Mouse (Mus musculus) lung, postnatal 4 days (tissue): Measurements from ENCODE around the gene Klhdc2.

ENCODE experiments used
- DNase-seq, 2 experiments: peaks; one replicate each; pipeline ENCODE4 v3.0.0; 2021

Gene Klhdc2

DNA sequence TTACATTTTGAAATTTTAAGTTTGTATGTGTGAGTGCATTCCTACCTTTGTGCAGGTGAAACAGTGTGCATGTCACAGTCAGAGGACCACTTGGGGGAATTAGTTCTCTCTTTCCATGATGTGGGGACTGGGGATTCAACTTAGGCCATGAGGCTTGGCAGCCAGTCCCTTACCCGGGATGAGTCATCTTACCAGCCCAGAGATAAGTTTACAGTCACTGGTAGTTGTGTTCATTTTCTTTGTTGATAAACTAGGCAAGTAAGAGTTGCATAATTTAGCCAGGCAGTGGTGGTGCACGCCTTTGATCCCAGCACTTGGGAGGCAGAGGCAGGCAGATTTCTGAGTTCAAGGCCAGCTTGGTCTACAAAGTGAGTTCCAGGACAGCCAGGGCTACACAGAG is 7.6 kb downstream of the Klhdc2 start:
- DNase-seq, result no peak

DNA sequence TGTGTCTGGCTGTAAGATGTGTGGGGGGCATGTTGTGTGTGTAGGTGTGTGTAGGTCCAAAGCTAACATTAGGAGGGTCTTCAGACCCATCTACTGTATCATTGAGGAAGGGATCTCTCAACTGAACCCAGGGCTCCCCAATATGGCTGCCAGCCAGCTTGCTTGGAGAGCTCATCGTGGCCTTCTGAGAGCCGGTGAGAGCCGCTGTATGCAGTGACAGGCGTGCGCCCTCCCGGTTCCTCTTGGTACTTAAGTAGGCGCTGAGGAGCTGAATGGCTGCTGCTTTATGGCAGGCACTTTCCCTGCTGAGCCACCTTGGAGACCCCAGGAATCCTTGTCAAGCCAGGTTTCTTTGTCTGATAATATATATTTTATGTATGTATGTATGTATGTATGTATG is 9.9 kb downstream of the Klhdc2 start:
- no peak for DNase-seq

DNA sequence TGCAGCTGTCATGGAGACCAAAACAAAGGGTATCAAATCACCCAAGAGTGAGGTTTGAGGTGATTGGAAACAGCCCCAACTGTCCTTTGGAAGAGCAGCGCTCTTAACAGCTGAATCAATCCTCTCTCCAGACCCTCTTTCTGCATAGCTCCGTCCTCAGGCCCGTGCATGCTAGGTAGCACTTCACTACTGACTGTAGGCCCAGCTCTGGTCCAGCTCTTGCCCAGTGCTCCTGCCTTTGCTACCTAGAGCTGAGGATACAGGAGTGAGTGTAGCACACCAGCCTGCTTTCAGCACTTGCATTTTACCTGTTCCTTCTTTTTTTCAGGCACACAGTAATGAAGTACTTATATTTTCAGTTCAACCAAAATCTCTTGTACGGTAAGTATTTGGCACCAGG is 13.2 kb downstream of the Klhdc2 start:
- DNase-seq, result no peak

DNA sequence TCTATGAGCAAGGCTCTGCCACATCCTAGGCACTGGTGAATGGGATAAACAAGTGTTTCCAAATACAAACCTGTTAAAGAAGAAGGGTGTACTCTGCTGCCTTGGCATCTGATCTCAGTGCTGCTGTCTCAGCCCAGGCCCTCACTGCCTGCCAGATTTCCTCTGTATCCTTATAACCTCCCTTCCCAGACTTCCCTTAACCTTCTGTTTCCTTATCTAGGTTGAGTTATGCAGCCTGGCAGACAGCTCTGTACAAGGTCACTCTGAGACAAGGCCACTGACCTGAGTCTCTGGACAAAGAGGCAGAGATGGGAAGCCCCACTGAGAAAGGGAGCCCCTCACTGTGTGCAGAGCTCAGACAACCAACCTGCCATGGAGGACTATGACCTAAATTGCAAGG is 21.9 kb downstream of the Klhdc2 start:
- DNase-seq, result no peak

DNA sequence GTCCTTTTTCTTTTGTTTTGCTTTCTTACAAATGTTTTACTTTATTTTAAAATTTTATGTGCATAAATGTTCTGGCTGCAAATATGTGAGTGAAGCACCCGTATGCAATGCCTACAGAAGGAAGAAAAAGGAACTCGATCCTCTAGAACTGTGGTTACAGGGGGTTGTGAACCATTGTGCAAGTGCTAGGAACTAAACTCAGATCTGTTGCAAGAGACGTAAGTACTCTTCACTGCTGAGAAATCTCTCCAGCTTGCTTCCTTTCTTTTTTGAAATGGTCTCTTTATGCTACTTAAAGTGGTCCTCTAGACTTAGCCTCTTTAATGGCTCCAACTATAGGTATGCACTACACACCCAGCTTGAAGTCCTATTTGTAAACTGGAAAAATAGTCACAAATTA is 34.7 kb downstream of the Klhdc2 start:
- peak in 1 of 2 experiments; percentile 20 for DNase-seq

DNA sequence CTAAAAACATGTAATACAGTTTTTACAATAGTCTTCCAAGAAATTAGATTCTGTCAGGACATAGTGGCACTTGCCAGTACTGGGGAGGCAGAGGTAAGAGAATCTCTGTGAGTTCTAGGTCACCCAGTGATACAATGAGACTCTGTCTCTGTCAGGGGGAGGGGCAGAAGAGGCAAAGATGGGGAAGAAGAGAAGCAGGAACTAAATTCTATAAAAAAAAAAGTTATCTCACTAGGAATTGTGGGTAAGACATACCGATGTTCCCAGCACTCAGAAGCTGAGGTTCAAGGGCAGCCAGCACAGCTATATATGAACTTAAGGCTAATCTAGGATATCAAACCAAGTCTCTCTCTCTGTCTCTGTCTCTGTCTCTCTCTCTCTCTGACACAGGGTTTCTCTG is 35.7 kb downstream of the Klhdc2 start:
- no peak for DNase-seq

DNA sequence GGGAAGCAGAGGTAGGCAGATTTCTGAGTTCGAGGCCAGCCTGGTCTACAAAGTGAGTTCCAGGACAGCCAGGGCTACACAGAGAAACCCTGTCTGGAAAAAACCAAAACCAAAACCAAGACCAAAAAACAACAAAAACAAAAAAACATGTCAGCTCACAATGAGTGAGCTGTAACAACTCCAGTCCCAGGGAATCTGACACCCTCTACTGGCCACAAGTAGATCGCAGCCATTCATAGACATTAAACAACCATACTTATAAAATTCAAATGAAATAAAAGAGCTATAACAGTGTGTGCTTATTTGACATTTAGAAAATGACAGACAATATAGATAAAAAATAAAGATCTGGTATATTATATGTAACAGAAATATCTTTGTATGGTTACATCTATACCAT is 37.1 kb downstream of the Klhdc2 start:
- peak in 1 of 2 experiments; percentile 51 for DNase-seq

DNA sequence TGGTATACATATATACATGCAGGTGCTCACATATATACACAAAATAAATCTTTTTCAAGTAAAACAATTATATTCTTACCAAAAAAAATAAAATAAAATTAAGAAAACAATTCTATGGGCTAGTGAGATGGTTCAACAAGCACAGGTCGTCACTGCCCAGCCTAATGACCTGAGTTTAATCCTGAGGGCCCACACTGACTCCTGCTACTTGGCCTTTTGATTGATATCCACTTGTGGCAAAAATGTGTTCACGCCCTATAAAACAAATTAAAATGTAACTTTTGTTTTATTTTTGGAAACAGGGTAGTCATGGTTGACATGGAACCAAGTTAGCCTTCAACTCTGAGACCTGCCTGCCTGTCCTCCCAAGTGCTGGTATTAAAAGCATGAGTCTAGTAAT is 53.4 kb downstream of the Klhdc2 start:
- no peak for DNase-seq

DNA sequence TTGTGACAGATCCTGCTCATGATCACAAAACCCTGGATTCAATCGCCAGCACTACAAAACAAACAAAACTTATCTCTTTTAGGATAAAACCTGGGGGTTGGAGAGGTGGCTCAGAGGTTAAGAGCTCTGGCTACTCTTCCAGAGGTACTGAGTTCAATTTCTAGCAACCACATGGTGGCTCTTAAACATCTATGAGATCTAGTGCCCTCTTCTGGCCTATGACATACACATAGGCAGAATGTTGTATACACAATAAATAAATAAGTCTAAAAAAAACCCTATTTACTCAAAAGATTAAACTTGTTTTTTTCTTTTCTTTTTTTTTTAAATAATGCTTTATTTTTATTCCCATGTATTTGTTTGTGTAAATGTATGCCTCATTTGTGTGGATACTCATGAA is 55.2 kb downstream of the Klhdc2 start:
- no peak for DNase-seq

DNA sequence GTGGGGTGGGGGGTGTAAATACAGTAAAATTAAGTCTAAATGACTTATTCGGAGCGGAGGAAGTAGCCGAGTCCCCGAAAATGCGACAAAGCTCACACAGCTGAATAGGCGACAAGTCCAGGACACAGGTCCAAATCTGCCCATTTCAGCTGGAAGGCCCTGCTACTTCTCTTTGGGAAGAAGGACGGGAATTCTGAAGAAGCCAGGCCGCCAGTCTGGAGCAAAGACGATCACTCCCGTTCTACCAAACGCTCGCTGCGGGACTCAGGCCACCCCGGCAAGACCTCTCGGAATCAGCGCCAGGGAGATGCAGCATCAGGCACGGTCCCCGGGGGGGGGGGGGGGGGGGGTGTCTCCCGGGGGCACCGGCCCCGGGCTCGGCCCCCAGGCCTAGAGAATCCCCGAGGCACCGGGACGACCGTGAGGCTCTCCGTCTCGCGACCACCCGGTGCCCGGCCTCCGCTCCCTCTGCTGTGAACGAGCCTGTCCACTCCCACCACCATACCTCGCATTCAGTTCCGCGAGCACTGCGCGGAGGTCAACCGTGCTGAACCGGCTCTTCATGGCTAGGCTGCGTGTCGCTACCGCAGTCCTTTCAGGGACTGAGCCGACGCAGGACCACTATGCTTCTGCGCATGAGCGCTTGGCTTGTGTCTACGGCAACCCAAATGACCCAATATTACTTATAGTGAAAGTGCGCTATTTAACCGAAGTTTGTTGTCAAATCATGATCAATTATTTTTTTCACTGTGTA is 60.2 kb downstream of the Klhdc2 start, which contains the start of gene Nemf:
TSS of gene Nemf (minus strand) at position 620 of the 754 bp plus-strand sequence.
- peak; percentile 87 to 88 for DNase-seq

DNA sequence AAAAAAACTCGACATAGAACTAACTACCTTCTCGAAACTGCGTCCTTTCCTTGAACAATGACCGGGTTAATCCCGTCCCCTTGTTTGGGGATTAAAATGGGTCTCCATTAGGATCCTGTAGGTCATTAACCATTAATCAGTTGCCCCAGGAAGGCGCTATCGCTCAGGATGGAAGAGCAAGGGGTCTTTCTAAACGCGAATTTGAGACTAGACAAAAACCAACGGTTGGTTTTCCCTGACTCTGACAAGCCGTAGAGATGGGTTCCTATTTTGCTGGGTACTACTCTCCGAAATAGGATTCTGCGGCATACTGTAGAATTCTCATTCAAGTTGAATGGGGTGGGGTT is 60.8 kb downstream of the Klhdc2 start:
- no peak for DNase-seq
